Mouse (Mus musculus) intestine, postnatal 0 days (tissue): ENCODE data around the gene Grap2. TPM values are rescaled to one million over a fixed set of nuclear protein-coding genes. Genes with fewer than 3 reads are reported as not detected.

Source experiments
- ATAC-seq: fragments of 200-750 bp; cut with Nextera tagmentation; 2 replicates; pipeline ENCODE4 v1.8.0; 2017; ENCODE audit warnings: mild to moderate bottlenecking, moderate TSS enrichment, moderate library complexity
- H3K27ac ChIP-seq: fragments of 300-500 bp; sonication (generic); 2 replicates; pipeline ENCODE4 v1.5.1; 2014; ENCODE audit warnings: mild to moderate bottlenecking, low read depth, low read length, moderate library complexity
- H3K27me3 ChIP-seq: fragments of 300-500 bp; sonication (generic); replicated peaks from 2 replicates; pipeline ENCODE4 v1.6.1; 2014; ENCODE audit warnings: low read length, mixed read lengths; ENCODE audit not compliant: control insufficient read depth, insufficient read depth
- H3K36me3 ChIP-seq: fragments of 300-500 bp; sonication (generic); 2 replicates; pipeline ENCODE4 v1.6.1; 2014; ENCODE audit warnings: mild to moderate bottlenecking, moderate library complexity; ENCODE audit not compliant: control insufficient read depth, insufficient read depth
- H3K4me1 ChIP-seq: fragments of 300-500 bp; sonication (generic); replicated peaks from 2 replicates; pipeline ENCODE4 v1.6.1; 2014; ENCODE audit warnings: antibody characterized with exemption, low read length, mixed read lengths; ENCODE audit not compliant: control insufficient read depth, insufficient read depth
- H3K4me2 ChIP-seq: fragments of 300-500 bp; sonication (generic); replicated peaks from 2 replicates; pipeline ENCODE4 v1.6.1; 2014; ENCODE audit warnings: low read depth, mild to moderate bottlenecking, moderate library complexity
- H3K4me3 ChIP-seq: fragments of 300-500 bp; sonication (generic); 2 replicates; pipeline ENCODE4 v1.5.1; 2014; ENCODE audit warnings: low read depth, low read length
- H3K9ac ChIP-seq: fragments of 300-500 bp; sonication (generic); 2 replicates; pipeline ENCODE4 v1.6.1; 2014; ENCODE audit warnings: mild to moderate bottlenecking, low read depth, low read length
- H3K9me3 ChIP-seq: fragments of 300-500 bp; sonication (generic); 2 replicates; pipeline ENCODE4 v1.6.1; 2016; ENCODE audit warnings: mixed run types; ENCODE audit not compliant: control insufficient read depth
- CTCF ChIP-seq: sonication (generic); IDR thresholded peaks from 2 replicates; pipeline ENCODE4 v1.5.1; 2016; ENCODE audit warnings: low read depth, mild to moderate bottlenecking, control low read depth, antibody characterized with exemption, moderate library complexity
- whole genome bisulfite sequencing: fragments of 180-500 bp; shearing (Covaris S2); extraction: QIAGEN DNeasy Blood & Tissue Kit; methylation state at CpG from one replicate; pipeline ENCODE4 v1.1.7; 2014; 5-methylcytosine and 5-hydroxymethylcytosine counted together
- polyA plus RNA-seq: library from polyadenylated mRNA; unstranded; fragments of >200 nt; fragmentation: Nextera tagmentation; extraction: Ambion mirVana; gene quantifications from 2 replicates; pipeline ENCODE4 v1.2.1, GENCODE M21; 2015

The Grap2 gene
- polyA plus RNA-seq, 1 experiment from 2014 or later = 0.27 TPM

DNA sequence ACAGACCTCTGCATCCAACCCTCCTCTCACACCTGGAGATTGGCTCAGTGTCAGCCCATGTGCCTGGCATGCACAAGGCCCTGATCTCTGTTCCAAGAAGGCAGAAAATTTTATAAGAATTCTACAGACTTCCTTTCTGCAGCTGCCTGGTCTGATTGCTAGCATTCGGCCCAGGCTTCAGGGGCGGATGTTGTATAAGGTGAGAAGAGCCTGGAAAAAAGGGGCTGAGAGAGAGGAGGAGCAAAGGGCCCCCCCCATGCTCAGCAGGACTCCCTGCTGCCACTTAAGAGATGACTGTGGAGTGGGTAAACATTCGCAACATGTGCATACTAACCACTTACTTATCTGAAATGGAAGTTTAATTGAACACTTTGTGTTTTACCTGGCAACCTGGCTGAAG is 35.6 kb downstream of the Grap2 start:
- Histone ChIP-seq H3K4me1 (no peaks in the 10 kb centered on the region), H3K27me3 (no peaks in the 10 kb centered on the region), H3K4me2 (no peak overlapping the region), H3K9me3 (no peaks in the 10 kb centered on the region), H3K36me3 (no peaks in the 10 kb centered on the region), H3K4me3 (no peak overlapping the region), H3K27ac (no peak overlapping the region), H3K9ac (no peak overlapping the region)
- no peak for TF ChIP-seq CTCF
- ATAC-seq = no peak
- WGBS = 73% methylated on average over 3 of the region's 3 CpGs

- H3K9me3 ChIP-seq = no peaks in the 10 kb centered on the region
- no peak for ATAC-seq
- no peak overlapping the region for H3K4me2 ChIP-seq
- H3K36me3 ChIP-seq = no peaks in the 10 kb centered on the region
- no peak overlapping the region for H3K4me3 ChIP-seq
- 53% methylated on average over 2 of the region's 2 CpGs for WGBS
- H3K9ac ChIP-seq = no peak overlapping the region
- TF ChIP-seq CTCF = no peak
- no peaks in the 10 kb centered on the region for H3K4me1 ChIP-seq
- H3K27ac ChIP-seq = no peak overlapping the region
- H3K27me3 ChIP-seq = no peaks in the 10 kb centered on the region
Observed at GRCm38 (mm10) chr15:80610335-80610734, 37.9 kb downstream of the Grap2 start.

DNA sequence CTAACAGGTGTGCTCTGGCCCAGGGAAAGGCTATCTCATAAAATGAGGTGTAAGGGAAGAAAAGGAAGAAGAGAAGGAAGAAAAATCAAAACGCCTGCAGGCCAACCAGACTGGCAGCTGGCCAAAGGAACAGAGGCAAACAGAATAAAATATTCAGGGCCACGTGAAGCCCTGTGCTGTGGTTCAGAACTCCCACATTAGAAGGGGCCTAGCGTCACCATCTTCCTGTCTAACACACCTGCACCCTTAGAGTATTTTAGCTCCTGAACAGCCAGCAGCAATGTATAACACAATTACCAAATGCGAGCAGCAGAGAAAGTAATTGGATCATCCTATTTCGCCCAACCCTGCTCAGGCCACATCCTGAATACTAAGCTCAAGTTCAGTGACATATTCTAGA is 39.1 kb downstream of the Grap2 start:
- H3K36me3 ChIP-seq = no peaks in the 10 kb centered on the region
- H3K4me1 ChIP-seq = no peaks in the 10 kb centered on the region
- 0 out of 2 replicates have a peak, but pooled peaks cover 5% of the 10 kb centered on the region for H3K27me3 ChIP-seq
- 67% methylated on average over 5 of the region's 5 CpGs for WGBS
- no peak overlapping the region for H3K4me2 ChIP-seq
- TF ChIP-seq CTCF = no peak
- ATAC-seq = no peak
- H3K9me3 ChIP-seq = no peaks in the 10 kb centered on the region
- no peak overlapping the region for H3K9ac ChIP-seq
- H3K4me3 ChIP-seq = no peak overlapping the region
- no peak overlapping the region for H3K27ac ChIP-seq

GRCm38 (mm10) chr15:80613904-80614303 is 41.5 kb downstream of the Grap2 start:
- no peak for ATAC-seq
- WGBS = 60% methylated on average over 5 of the region's 5 CpGs
- Histone ChIP-seq H3K4me3 (no peak overlapping the region), H3K9ac (no peak overlapping the region), H3K4me1 (no peaks in the 10 kb centered on the region), H3K27me3 (0 out of 2 replicates have a peak, but pooled peaks cover 5% of the 10 kb centered on the region), H3K4me2 (no peak overlapping the region), H3K9me3 (no peaks in the 10 kb centered on the region), H3K36me3 (no peaks in the 10 kb centered on the region), H3K27ac (no peak overlapping the region)
- no peak for TF ChIP-seq CTCF

GRCm38 (mm10) chr15:80614500-80615289 is 42.3 kb downstream of the Grap2 start:
- Histone ChIP-seq H3K9ac (no peak overlapping the region), H3K9me3 (no peaks in the 10 kb centered on the region), H3K36me3 (no peaks in the 10 kb centered on the region), H3K4me1 (no peaks in the 10 kb centered on the region), H3K27me3 (0 out of 2 replicates have a peak, but pooled peaks cover 5% of the 10 kb centered on the region), H3K4me3 (no peak overlapping the region), H3K4me2 (no peak overlapping the region), H3K27ac (no peak overlapping the region)
- WGBS = 62% methylated on average over 18 of the region's 18 CpGs
- TF ChIP-seq CTCF = no peak
- ATAC-seq = no peak

DNA sequence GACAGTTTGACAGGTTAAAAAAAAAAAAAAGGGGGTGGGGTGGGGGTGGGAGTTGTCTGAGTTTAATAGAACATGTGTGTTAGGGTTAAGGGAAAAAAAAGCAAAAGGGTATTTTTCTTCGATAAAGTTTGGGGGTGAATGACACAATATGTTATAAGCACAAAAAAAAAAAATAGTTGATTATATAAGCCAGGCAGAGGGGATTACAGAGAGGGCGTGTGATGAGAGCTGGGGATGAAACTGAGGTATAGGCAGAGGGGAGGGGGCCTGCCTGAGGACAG is 42.8 kb downstream of the Grap2 start:
- no peaks in the 10 kb centered on the region for H3K9me3 ChIP-seq
- H3K27ac ChIP-seq = no peak overlapping the region
- H3K9ac ChIP-seq = no peak overlapping the region
- ATAC-seq = no peak
- no peak overlapping the region for H3K4me2 ChIP-seq
- no peaks in the 10 kb centered on the region for H3K36me3 ChIP-seq
- TF ChIP-seq CTCF = no peak
- WGBS = 41% methylated on average over 2 of the region's 2 CpGs
- 0 out of 2 replicates have a peak, but pooled peaks cover 5% of the 10 kb centered on the region for H3K27me3 ChIP-seq
- no peak overlapping the region for H3K4me3 ChIP-seq
- no peaks in the 10 kb centered on the region for H3K4me1 ChIP-seq
